ENCODE assay signal across 8 mouse cellular contexts in genomic region chr6:67168031-67168777, GRCm38 (mm10).
DNase-seq lines count a peak whose midpoint lies in the region; ATAC-seq lines count a peak whose summit lies in the region.

No protein-coding gene starts in this region.

- H3K36me3 ChIP-seq in embryonic facial prominence, embryonic 15.5 days: no peaks in the 10 kb centered on the region
- H3K36me3 ChIP-seq in heart, embryonic 14.5 days (ENCODE audit: control insufficient read depth, insufficient read depth, low read length): no peaks in the 10 kb centered on the region
- H3K36me3 ChIP-seq in liver, embryonic 13.5 days: no peaks in the 10 kb centered on the region

- no peak; the same call in 1 of the 2 replicates for ATAC-seq in embryonic facial prominence, embryonic 15.5 days (ENCODE audit: insufficient number of reproducible peaks, low FRiP score, low TSS enrichment, low read depth)
- ATAC-seq in heart, embryonic 14.5 days (ENCODE audit: insufficient number of reproducible peaks, insufficient read depth, low FRiP score, low read depth): no peak
- ATAC-seq in liver, embryonic 13.5 days (ENCODE audit: low read depth): no peak; the same call in 1 of the 2 replicates
- ATAC-seq in megakaryocyte-erythroid progenitor cell, adult 5-6 weeks (replicated peaks; ENCODE audit: low FRiP score, low TSS enrichment, poor library complexity, severe bottlenecking): no peak

- H3K4me1 ChIP-seq in embryonic facial prominence, embryonic 15.5 days: peaks cover 5% of the 10 kb centered on the region; the same call in 1 of the 2 replicates
- H3K4me1 ChIP-seq in heart, embryonic 14.5 days (ENCODE audit: control insufficient read depth in 2 of 2, insufficient read depth in 2 of 2, low read length in 2 of 2): peaks cover 0 to 3% of the 10 kb centered on the region in 2 experiments; a peak in 2 of 4 replicates
- peaks cover 58% of the 10 kb centered on the region for H3K4me1 ChIP-seq in liver, embryonic 13.5 days (replicated peaks)

- H3K9ac ChIP-seq in embryonic facial prominence, embryonic 15.5 days: peak overlapping the region; percentile 33; the same call in 1 of the 2 replicates
- peak overlapping the region; percentile 64 for H3K9ac ChIP-seq in heart, embryonic 14.5 days (ENCODE audit: low read length)
- peak overlapping the region; percentile 51 for H3K9ac ChIP-seq in liver, embryonic 13.5 days

- 12% methylated on average over 11 of the region's 11 CpGs for WGBS in embryonic facial prominence, embryonic 15.5 days
- 15% methylated on average over 11 of the region's 11 CpGs for WGBS in heart, embryonic 14.5 days
- WGBS in liver, embryonic 13.5 days (ENCODE audit: insufficient replicate concordance): 20% methylated on average over 11 of the region's 11 CpGs

- peak; percentile 74 for DNase-seq in 3134 (ENCODE audit: extremely low read depth, insufficient read length, low spot score)
- DNase-seq in adrenal gland, postnatal 25 days: peak; percentile 31
- DNase-seq in kidney, postnatal 25 days: peak; percentile 45 to 69
- no peak for DNase-seq in liver, embryonic 13.5 days
- peak; percentile 64 for DNase-seq in neural tube, embryonic 10.5 days (ENCODE audit: extremely low spot score, low spot score)

- H3K27ac ChIP-seq in embryonic facial prominence, embryonic 15.5 days (replicated peaks): peak overlapping the region; percentile 51; the same call in 1 of the 2 replicates
- peak overlapping the region in 1 of 2 experiments; percentile 42; a peak in 1 of 4 replicates for H3K27ac ChIP-seq in heart, embryonic 14.5 days (replicated peaks in 1 of 2; ENCODE audit: control insufficient read depth in 1 of 2, insufficient read depth in 1 of 2, low read depth in 2 of 2, low read length in 2 of 2)
- peak overlapping the region; percentile 40 for H3K27ac ChIP-seq in liver, embryonic 13.5 days

- H3K4me2 ChIP-seq in embryonic facial prominence, embryonic 15.5 days (replicated peaks): peak overlapping the region; percentile 60
- H3K4me2 ChIP-seq in heart, embryonic 14.5 days (ENCODE audit: low read length): peak overlapping the region; percentile 64
- H3K4me2 ChIP-seq in liver, embryonic 13.5 days: peak overlapping the region; percentile 58

- no peaks in the 10 kb centered on the region for H3K9me3 ChIP-seq in embryonic facial prominence, embryonic 15.5 days (replicated peaks)
- H3K9me3 ChIP-seq in heart, embryonic 14.5 days (ENCODE audit: control insufficient read depth, low read length): no peaks in the 10 kb centered on the region
- H3K9me3 ChIP-seq in liver, embryonic 13.5 days (replicated peaks): no peaks in the 10 kb centered on the region

- peak overlapping the region; percentile 46 for H3K4me3 ChIP-seq in embryonic facial prominence, embryonic 15.5 days (replicated peaks)
- peak overlapping the region; percentile 38 to 67 for H3K4me3 ChIP-seq in heart, embryonic 14.5 days (ENCODE audit: control insufficient read depth in 1 of 2, insufficient read depth in 1 of 2, low read depth in 1 of 2, low read length in 2 of 2)
- peak overlapping the region; percentile 45 for H3K4me3 ChIP-seq in liver, embryonic 13.5 days (replicated peaks)

- no peaks in the 10 kb centered on the region for H3K27me3 ChIP-seq in embryonic facial prominence, embryonic 15.5 days
- no peaks in the 10 kb centered on the region for H3K27me3 ChIP-seq in heart, embryonic 14.5 days (ENCODE audit: control insufficient read depth, insufficient read depth, low read length)
- H3K27me3 ChIP-seq in liver, embryonic 13.5 days: no peaks in the 10 kb centered on the region
